Mouse (Mus musculus) liver, embryonic 12.5 days (tissue): ENCODE data around the gene Kif17. TPM values are rescaled to one million over a fixed set of nuclear protein-coding genes. Genes with fewer than 3 reads are reported as not detected.
"Not testable (repeated sequence)": the region's sequence is repeated elsewhere in the genome, so short reads cannot be mapped to it uniquely, and the experiment has no call there.

Source experiments
- ATAC-seq: fragments of 200-750 bp; cut with Nextera tagmentation; 2 replicates; pipeline ENCODE4 v1.8.0; 2017; ENCODE audit warnings: moderate number of reproducible peaks, mild to moderate bottlenecking, moderate library complexity
- H3K27ac ChIP-seq: fragments of 300-500 bp; sonication (generic); 2 replicates; pipeline ENCODE4 v1.5.1; 2016; ENCODE audit warnings: mild to moderate bottlenecking
- H3K27me3 ChIP-seq: fragments of 300-500 bp; sonication (generic); replicated peaks from 2 replicates; pipeline ENCODE4 v1.6.1; 2016; ENCODE audit warnings: mild to moderate bottlenecking, moderate library complexity
- H3K36me3 ChIP-seq: fragments of 300-500 bp; sonication (generic); 2 replicates; pipeline ENCODE4 v1.6.1; 2016; ENCODE audit warnings: mild to moderate bottlenecking, moderate library complexity
- H3K4me1 ChIP-seq: fragments of 300-500 bp; sonication (generic); 2 replicates; pipeline ENCODE4 v1.6.1; 2016
- H3K4me2 ChIP-seq: fragments of 300-500 bp; sonication (generic); 2 replicates; pipeline ENCODE4 v1.6.1; 2016; ENCODE audit warnings: mild to moderate bottlenecking, moderate library complexity
- H3K4me3 ChIP-seq: fragments of 300-500 bp; sonication (generic); 2 replicates; pipeline ENCODE4 v1.5.1; 2016; ENCODE audit warnings: mild to moderate bottlenecking, moderate library complexity
- H3K9ac ChIP-seq: fragments of 300-500 bp; sonication (generic); 2 replicates; pipeline ENCODE4 v1.6.1; 2016; ENCODE audit warnings: mild to moderate bottlenecking, moderate library complexity
- H3K9me3 ChIP-seq: fragments of 300-500 bp; sonication (generic); replicated peaks from 2 replicates; pipeline ENCODE4 v1.6.1; 2016; ENCODE audit warnings: mild to moderate bottlenecking, moderate library complexity
- WGBS: fragments of 180-500 bp; shearing (Covaris S2); methylation state at CpG from one replicate; pipeline ENCODE4 v1.1.7; 2016; ENCODE audit not compliant: insufficient replicate concordance; 5-methylcytosine and 5-hydroxymethylcytosine counted together
- polyA plus RNA-seq: library from polyadenylated mRNA; unstranded; fragments of >200 nt; fragmentation: Nextera tagmentation; extraction: Ambion mirVana; gene quantifications from 2 replicates; pipeline ENCODE4 v1.2.1, GENCODE M21; 2016

The Kif17 gene
- polyA plus RNA-seq, 1 experiment from 2014 or later = 0.37 TPM

DNA sequence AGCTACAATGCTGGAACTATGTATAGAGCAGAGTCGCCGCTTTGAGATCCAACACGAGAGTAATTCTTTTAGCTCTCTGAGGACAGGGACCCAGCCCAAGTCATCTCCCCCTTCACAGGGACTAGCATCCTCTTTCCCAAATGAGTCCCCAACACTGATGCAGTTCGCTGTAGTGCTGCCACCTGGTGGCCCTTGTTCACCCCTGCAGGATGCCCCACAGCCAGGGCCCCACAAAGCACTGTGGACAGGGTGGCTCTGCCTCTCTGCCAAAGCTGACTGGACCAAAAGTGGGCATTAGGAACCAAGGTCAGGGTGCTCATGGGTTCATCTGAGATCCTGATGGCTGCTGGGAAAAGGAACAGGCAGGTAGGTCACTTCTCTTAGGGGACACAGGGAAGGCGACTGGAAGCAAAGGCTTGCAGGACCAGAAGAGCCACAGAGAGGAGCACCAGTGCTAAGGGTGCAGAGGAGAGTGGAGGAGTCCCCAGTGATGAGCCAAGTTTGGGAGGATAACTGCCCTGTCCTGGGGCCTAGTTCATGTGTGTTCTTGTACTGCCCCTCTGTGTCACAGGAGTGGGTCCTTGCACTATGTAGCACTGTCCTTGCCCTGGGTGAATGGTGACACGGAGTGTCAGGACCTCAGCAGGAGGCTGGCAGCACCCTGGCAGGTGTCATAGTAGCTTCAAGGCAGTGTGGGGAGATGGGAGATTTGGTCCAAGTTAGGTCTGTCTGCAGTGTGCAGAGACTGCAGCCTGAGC lies 68.5 kb downstream of the Kif17 start:
- WGBS = 49% methylated on average over 6 of the region's 6 CpGs
- Histone ChIP-seq H3K9me3 (no peaks in the 10 kb centered on the region), H3K4me2 (no peak overlapping the region), H3K36me3 (peaks cover 35% of the 10 kb centered on the region), H3K9ac (no peak overlapping the region), H3K4me1 (peaks cover 12% of the 10 kb centered on the region), H3K27ac (no peak overlapping the region), H3K27me3 (no peaks in the 10 kb centered on the region), H3K4me3 (no peak overlapping the region)
- peak; percentile 35; the same call in 1 of the 2 replicates for ATAC-seq

DNA sequence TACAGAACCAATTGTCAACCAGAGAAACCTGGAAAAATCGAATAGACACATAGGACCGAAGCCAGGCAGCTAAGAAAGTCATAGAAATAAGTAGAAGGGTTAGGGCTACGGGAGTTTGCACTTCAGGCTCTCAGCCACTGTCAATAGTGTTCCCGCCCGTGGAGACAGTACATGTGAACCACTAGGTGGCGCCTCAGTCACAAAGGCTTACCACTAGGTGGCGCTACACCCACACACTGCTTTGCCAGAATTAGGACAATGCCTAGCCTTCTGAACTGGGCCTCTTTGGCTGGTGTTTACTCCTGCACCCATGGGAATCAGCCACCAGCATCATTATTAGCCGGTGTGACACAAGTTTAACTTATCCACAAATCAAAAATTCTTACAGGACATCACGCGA lies 69.3 kb downstream of the Kif17 start:
- peaks cover 19% of the 10 kb centered on the region for H3K4me1 ChIP-seq
- H3K9me3 ChIP-seq = no peaks in the 10 kb centered on the region
- no peak overlapping the region for H3K4me3 ChIP-seq
- H3K27ac ChIP-seq = no peak overlapping the region
- no peak overlapping the region for H3K4me2 ChIP-seq
- ATAC-seq = peak; percentile 25; the same call in 1 of the 2 replicates
- no peak overlapping the region for H3K9ac ChIP-seq
- H3K27me3 ChIP-seq = no peaks in the 10 kb centered on the region
- H3K36me3 ChIP-seq = peaks cover 26% of the 10 kb centered on the region
- 29% methylated on average over 10 of the region's 10 CpGs for WGBS

DNA sequence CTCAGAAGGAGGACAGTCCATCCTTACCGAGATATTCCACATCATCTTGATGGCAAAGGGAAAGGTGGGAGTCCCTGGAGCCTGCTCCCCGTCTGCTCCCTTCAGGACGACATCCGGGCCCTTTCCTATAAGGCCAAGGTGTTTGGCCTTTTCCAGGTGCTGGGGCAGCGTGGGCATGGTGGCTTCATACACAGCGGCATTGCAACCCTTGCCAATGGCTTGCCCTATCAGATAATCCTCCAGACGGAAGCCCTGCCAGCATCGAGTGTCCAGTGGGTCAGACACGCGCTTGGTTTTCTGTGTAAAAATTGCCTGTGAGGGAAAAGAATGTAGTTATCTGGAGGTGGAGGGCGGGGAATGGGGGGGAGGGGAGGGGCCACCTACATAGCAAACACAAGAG lies 70.5 kb downstream of the Kif17 start:
- no peak for ATAC-seq
- no peak overlapping the region for H3K9ac ChIP-seq
- H3K36me3 ChIP-seq = peaks cover 16% of the 10 kb centered on the region
- H3K4me2 ChIP-seq = no peak overlapping the region
- H3K9me3 ChIP-seq = no peaks in the 10 kb centered on the region
- H3K27me3 ChIP-seq = no peaks in the 10 kb centered on the region
- no peak overlapping the region for H3K27ac ChIP-seq
- 72% methylated on average over 11 of the region's 11 CpGs for WGBS
- H3K4me1 ChIP-seq = peaks cover 28% of the 10 kb centered on the region
- no peak overlapping the region for H3K4me3 ChIP-seq

DNA sequence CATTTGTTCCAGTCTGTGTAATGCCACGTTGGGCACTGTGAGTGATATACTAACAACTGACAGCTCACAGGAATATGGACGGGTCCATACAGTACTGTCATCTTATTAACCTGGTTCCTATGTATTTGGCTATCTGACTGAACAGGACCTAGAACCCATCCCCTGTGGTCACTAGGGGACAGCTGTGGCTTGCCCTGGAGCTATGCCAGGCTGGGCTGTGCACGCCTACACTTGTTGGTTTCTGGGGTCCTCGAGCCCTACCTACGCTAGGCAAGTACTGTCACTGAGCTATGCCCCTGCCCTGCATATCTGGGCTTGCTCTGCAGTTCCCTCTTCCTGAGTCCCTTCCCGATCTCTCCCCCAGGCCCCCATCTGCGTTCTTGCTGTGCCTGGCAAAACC lies 71.3 kb downstream of the Kif17 start:
- no peak overlapping the region for H3K4me2 ChIP-seq
- ATAC-seq = no peak
- H3K9ac ChIP-seq = no peak overlapping the region
- H3K27me3 ChIP-seq = no peaks in the 10 kb centered on the region
- peaks cover 32% of the 10 kb centered on the region for H3K4me1 ChIP-seq
- H3K9me3 ChIP-seq = no peaks in the 10 kb centered on the region
- no peak overlapping the region for H3K27ac ChIP-seq
- 64% methylated on average over 7 of the region's 7 CpGs for WGBS
- no peak overlapping the region for H3K4me3 ChIP-seq
- H3K36me3 ChIP-seq = peaks cover 8% of the 10 kb centered on the region

DNA sequence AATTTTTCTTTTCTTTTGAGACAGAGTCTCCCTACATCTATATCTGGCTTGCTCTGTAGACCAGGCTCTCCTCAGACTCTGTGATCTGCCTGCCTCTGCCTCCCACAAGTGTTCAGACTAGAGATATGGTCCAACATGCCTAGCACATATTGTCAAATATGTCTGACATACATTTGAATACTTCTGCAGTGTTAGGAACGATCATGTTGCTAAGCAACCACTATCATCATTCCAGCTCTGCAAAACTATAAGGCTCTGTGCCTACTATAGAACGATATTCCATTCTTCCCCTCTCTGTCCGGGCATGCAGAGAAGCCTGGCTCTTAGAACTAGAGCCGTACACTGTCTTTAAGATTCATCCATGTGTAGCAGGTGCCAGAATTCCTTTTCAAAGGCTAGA lies 72.5 kb downstream of the Kif17 start:
- ATAC-seq = no peak
- no peak overlapping the region for H3K4me3 ChIP-seq
- H3K4me1 ChIP-seq = peaks cover 36% of the 10 kb centered on the region
- 65% methylated on average over 4 of the region's 4 CpGs for WGBS
- H3K36me3 ChIP-seq = no peaks in the 10 kb centered on the region
- H3K9me3 ChIP-seq = no peaks in the 10 kb centered on the region
- no peaks in the 10 kb centered on the region for H3K27me3 ChIP-seq
- H3K4me2 ChIP-seq = no peak overlapping the region
- no peak overlapping the region for H3K27ac ChIP-seq
- H3K9ac ChIP-seq = no peak overlapping the region

DNA sequence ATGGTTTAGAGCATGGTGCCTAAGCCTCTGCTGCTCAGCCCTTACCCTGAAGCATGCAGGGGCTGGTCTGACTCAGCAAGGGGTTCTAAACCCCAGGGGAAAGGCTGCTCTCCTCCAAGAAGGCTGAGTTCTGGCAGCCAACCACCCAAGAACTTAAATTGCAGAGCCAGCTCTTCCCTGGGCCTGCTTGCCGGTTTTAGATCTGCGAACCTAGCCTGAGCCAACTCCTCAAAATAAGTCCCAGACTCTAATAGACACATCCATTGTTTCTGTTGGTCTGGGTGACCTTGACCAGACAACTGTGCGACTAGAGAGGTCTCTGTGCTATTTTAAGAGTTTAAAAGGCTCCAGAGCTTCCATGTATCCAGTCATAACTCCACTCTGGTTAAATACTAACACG lies 73.5 kb downstream of the Kif17 start:
- Histone ChIP-seq H3K9me3 (no peaks in the 10 kb centered on the region), H3K27me3 (no peaks in the 10 kb centered on the region), H3K4me1 (peaks cover 42% of the 10 kb centered on the region), H3K9ac (no peak overlapping the region), H3K36me3 (no peaks in the 10 kb centered on the region), H3K27ac (no peak overlapping the region), H3K4me3 (no peak overlapping the region), H3K4me2 (no peak overlapping the region)
- ATAC-seq = no peak
- 61% methylated on average over 4 of the region's 4 CpGs for WGBS

DNA sequence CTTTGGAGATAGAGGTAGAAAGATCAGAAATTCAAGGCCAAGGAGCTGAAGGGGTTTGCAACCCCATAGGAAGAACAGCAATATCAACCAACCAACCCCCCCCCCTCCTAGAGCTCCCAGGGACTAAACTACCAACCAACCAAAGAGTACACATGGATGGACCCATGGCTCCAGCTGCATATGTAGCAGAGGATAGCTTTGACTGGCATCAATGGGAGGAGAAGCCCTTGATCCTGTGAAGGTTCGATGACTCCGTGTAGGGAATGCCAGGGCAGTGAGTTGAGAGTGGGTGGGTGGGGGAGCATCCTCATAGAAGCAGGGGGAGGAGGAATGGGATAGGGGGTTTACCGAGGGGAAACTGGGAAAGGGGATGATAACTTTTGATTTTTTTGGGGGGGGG lies 74.2 kb downstream of the Kif17 start:
- Histone ChIP-seq H3K36me3 (no peaks in the 10 kb centered on the region), H3K9me3 (no peaks in the 10 kb centered on the region), H3K4me3 (no peak overlapping the region), H3K4me1 (peaks cover 38% of the 10 kb centered on the region), H3K9ac (no peak overlapping the region), H3K27ac (no peak overlapping the region), H3K4me2 (no peak overlapping the region), H3K27me3 (peaks cover under 1% of the 10 kb centered on the region; the same call in 1 of the 2 replicates)
- ATAC-seq = no peak
- 78% methylated on average over 3 of the region's 3 CpGs for WGBS

DNA sequence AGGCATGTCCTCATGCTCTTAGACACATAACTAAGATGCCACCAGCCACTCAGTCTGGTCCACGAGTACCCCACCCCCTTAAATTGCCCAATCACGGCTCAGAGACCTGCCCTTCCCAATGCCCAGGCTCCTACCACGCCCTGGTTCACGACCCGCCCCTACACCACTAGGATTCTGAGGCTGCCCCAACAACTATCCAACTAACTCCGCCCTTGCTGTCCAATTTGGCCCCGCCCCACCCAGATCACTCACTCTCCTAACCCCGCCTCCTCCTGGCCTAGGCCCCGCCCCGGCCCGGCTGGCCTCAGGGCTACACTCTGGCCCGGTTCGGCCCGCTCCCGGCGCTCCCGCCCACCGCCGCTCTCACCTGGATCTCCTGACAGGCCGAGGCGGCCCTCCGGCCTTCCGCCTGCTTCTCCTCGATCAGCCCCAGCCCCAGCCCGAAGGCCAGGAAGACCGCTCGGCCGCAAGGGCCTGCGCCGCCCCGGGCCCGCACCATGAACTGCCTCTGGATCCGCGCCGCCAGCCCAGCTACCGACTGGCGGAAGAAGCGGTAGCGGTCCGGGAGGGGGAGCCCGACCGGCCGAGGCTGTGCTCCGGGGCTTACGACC lies 75.3 kb downstream of the Kif17 start:
- peak; percentile 93 for ATAC-seq
- Histone ChIP-seq H3K36me3 (no peaks in the 10 kb centered on the region), H3K4me2 (peak overlapping the region; percentile 85), H3K9ac (peak overlapping the region; percentile 96), H3K27me3 (peaks cover 12% of the 10 kb centered on the region), H3K9me3 (no peaks in the 10 kb centered on the region), H3K27ac (peak overlapping the region; percentile 97), H3K4me3 (peak overlapping the region; percentile 78), H3K4me1 (peaks cover 38% of the 10 kb centered on the region)
- under 1% methylated on average over 44 of the region's 45 CpGs for WGBS

DNA sequence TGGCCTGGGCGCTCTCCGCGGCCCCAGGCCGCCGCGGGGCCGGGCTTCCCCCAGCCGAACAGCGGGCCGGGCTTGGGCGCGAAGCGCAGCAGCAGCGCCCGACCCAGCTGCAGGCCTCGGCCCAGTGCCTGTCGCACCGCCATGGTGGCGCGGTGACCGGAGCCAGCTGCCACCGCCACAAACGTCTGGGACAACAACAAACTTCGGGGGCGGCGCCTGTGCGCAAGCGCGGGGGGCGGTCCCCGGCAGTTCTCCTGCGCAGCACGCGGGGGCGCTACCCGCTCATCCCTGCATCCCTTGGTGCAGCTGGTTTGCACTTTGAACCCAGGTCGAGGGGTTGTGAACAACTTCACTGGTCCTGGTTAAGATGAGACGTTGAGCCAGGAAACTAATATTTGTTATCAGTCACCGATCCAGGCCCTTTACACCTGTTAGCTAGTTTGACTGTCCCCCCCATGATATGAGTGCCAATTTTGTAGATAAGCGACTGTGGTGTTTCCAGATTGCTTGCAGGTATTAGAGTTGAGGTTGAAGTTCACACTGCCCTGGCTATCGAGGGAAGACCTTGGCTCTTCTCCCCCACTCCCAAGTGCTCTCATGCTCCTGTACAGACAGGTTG lies 76.0 kb downstream of the Kif17 start, which contains the start of gene Pink1:
Pink1 (minus strand) TSS at position 231 of the 619 bp plus-strand sequence.
- H3K4me3 ChIP-seq = peak within 1 kb of the TSS; percentile 78
- H3K9me3 ChIP-seq = no peaks in the 10 kb centered on the region
- WGBS = 2% methylated on average over 41 of the region's 41 CpGs
- H3K4me2 ChIP-seq = peak within 1 kb of the TSS; percentile 85
- peak within 1 kb of the TSS; percentile 97 for H3K27ac ChIP-seq
- ATAC-seq = peak; percentile 67
- no peaks in the 10 kb centered on the region for H3K36me3 ChIP-seq
- H3K27me3 ChIP-seq = peaks cover 18% of the 10 kb centered on the region
- peaks cover 33% of the 10 kb centered on the region for H3K4me1 ChIP-seq
- H3K9ac ChIP-seq = peak within 1 kb of the TSS; percentile 96

DNA sequence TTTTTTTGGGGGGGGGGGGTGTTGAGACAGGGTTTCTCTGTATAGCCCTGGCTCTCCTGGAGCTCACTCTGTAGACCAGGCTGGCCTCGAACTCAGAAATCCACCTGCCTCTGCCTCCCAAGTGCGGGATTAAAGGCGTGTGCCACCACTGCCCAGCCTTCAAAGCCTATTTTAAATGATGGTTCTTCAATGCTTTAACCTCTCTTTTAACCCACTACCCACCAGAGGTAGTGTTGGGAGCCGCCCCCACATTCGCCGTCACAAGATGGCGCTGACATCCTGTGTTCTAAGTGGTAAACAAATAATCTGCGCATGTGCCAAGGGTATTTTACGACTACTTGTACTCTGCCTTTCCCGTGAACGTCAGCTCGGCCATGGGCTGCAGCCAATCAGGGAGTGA lies 76.9 kb downstream of the Kif17 start:
- peak overlapping the region; percentile 34 for H3K4me2 ChIP-seq
- not testable (repeated sequence) for ATAC-seq, H3K9ac ChIP-seq, H3K4me3 ChIP-seq, H3K9me3 ChIP-seq, H3K36me3 ChIP-seq
- 49% methylated on average over 8 of the region's 12 CpGs for WGBS
- peaks cover 28% of the 10 kb centered on the region for H3K27me3 ChIP-seq
- peak overlapping the region; percentile 97 for H3K27ac ChIP-seq
- peaks cover 32% of the 10 kb centered on the region for H3K4me1 ChIP-seq

DNA sequence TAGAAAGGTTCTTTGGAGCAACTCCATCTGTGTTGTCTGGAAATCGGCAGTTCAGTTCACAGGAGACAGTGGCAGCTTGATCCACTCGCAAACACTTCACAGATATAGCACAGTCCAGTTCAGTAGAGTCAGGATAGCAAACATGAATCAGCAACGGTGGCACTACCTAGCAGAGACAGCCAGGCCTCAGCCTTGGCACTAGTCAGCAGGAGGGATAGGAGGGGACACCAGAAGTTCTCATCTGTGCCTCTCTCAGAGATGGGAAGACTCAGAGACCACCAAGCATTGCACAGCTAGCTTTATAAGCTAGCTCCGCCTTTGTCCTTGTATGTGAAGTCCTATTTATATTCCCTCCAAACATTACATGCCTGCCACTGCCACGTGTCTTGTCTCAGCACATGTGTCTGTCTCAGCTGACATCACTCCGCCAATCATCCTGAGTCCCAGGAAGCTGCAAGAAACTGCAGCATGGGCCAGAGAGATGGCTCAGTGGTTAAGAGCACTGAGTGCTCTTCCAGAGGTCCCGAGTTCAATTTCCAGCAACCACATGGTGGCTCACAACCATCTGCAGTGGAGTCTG lies 77.7 kb downstream of the Kif17 start:
- H3K4me2 ChIP-seq = peak overlapping the region; percentile 58
- peak overlapping the region; percentile 52 for H3K9ac ChIP-seq
- H3K36me3 ChIP-seq = no peaks in the 10 kb centered on the region
- ATAC-seq = no peak
- H3K4me3 ChIP-seq = peak overlapping the region; percentile 54
- H3K9me3 ChIP-seq = no peaks in the 10 kb centered on the region
- peak overlapping the region; percentile 75 for H3K27ac ChIP-seq
- WGBS = 58% methylated on average over 7 of the region's 7 CpGs
- peaks cover 32% of the 10 kb centered on the region for H3K4me1 ChIP-seq
- peaks cover 28% of the 10 kb centered on the region for H3K27me3 ChIP-seq

DNA sequence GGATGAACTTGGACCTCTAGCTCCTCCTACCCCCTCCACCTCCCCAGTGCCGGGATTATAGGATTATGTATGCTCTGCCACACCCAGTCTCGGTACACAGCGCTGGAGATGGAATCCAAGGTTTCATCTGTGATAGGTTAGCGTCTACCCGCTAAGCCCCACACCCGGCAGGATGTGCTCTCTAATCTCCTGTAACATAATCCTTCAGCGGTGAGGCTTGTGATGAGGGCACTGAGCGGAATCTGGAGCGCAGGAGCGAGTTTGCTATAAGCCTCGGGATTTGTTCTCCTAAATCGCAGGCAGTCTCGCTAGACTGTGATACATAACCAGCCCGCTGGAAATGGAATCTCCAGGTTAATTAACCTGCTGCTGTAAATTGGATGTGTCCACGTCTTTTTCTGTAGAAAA lies 80.0 kb downstream of the Kif17 start:
- ATAC-seq = no peak
- H3K27me3 ChIP-seq = peaks cover 28% of the 10 kb centered on the region
- no peaks in the 10 kb centered on the region for H3K9me3 ChIP-seq
- WGBS = 25% methylated on average over 15 of the region's 15 CpGs
- H3K27ac ChIP-seq = no peak overlapping the region
- H3K36me3 ChIP-seq = no peaks in the 10 kb centered on the region
- H3K4me1 ChIP-seq = peaks cover 17% of the 10 kb centered on the region
- no peak overlapping the region for H3K4me3 ChIP-seq
- no peak overlapping the region for H3K4me2 ChIP-seq
- no peak overlapping the region for H3K9ac ChIP-seq
